Mouse (Mus musculus) kidney, postnatal 0 days (tissue): ENCODE measurements at regions not wholly inside any gene's neighbourhood (a gene's known extent, or its start where the extent isn't known, plus 50 kb on each side); places are given as distances from the start of the nearest gene placed in this dataset.

Experiments used
- ATAC-seq: fragments of 200-750 bp; cut with Nextera tagmentation; replicated peaks from 2 replicates; pipeline ENCODE4 v1.8.0; 2017; ENCODE audit warnings: low read depth, moderate number of reproducible peaks, moderate TSS enrichment, moderate library complexity; ENCODE audit not compliant: low FRiP score
- DNase-seq: peaks from one replicate; pipeline ENCODE4 v3.0.0-alpha.2; 2016; ENCODE audit warnings: low spot score
- H3K27ac ChIP-seq: fragments of 300-500 bp; sonication (generic); 2 replicates; pipeline ENCODE4 v1.5.1; 2014; ENCODE audit warnings: mild to moderate bottlenecking
- H3K27me3 ChIP-seq: fragments of 300-500 bp; sonication (generic); 2 replicates; pipeline ENCODE4 v1.6.1; 2014; ENCODE audit warnings: low read length, mixed read lengths; ENCODE audit not compliant: insufficient read depth
- H3K36me3 ChIP-seq: fragments of 300-500 bp; sonication (generic); 2 replicates; pipeline ENCODE4 v1.6.1; 2014; ENCODE audit warnings: low read length, mixed read lengths; ENCODE audit not compliant: insufficient read depth
- H3K4me1 ChIP-seq: fragments of 300-500 bp; sonication (generic); replicated peaks from 2 replicates; pipeline ENCODE4 v1.6.1; 2014; ENCODE audit warnings: antibody characterized with exemption, low read length, mixed read lengths; ENCODE audit not compliant: insufficient read depth
- H3K4me2 ChIP-seq: fragments of 300-500 bp; sonication (generic); 2 replicates; pipeline ENCODE4 v1.6.1; 2014; ENCODE audit warnings: mild to moderate bottlenecking, low read length, moderate library complexity, mixed read lengths
- H3K4me3 ChIP-seq: fragments of 300-500 bp; sonication (generic); replicated peaks from 2 replicates; pipeline ENCODE4 v1.5.1; 2014; ENCODE audit warnings: low read depth, low read length
- H3K9ac ChIP-seq: fragments of 300-500 bp; sonication (generic); 2 replicates; pipeline ENCODE4 v1.6.1; 2014; ENCODE audit warnings: low read depth, low read length
- H3K9me3 ChIP-seq: fragments of 300-500 bp; sonication (generic); replicated peaks from 2 replicates; pipeline ENCODE4 v1.6.1; 2016; ENCODE audit warnings: low read length, inconsistent platforms, mixed read lengths
- CTCF ChIP-seq: IDR thresholded peaks from 2 replicates; pipeline ENCODE4 v1.5.1; 2016; ENCODE audit warnings: antibody characterized with exemption, low read depth, mild to moderate bottlenecking, moderate library complexity
- WGBS: fragments of 180-500 bp; shearing (Covaris S2); extraction: QIAGEN DNeasy Blood & Tissue Kit; methylation state at CpG from one replicate; pipeline ENCODE4 v1.1.7; 2014; 5-methylcytosine and 5-hydroxymethylcytosine counted together

GRCm38 (mm10) chr11:71407043-71407442 lies 176.5 kb upstream of the Nlrp1b start:
- H3K27ac ChIP-seq = no peak overlapping the region
- WGBS = 78% methylated on average over 6 of the region's 6 CpGs
- H3K9ac ChIP-seq = no peak overlapping the region
- H3K4me1 ChIP-seq = no peaks in the 10 kb centered on the region
- DNase-seq (no peak), ATAC-seq (no peak)
- H3K27me3 ChIP-seq = no peaks in the 10 kb centered on the region
- no peak overlapping the region for H3K4me2 ChIP-seq
- H3K36me3 ChIP-seq = no peaks in the 10 kb centered on the region
- H3K4me3 ChIP-seq = no peak overlapping the region
- no peak for TF ChIP-seq CTCF
- H3K9me3 ChIP-seq = no peaks in the 10 kb centered on the region

- Histone ChIP-seq H3K9ac (no peak overlapping the region), H3K9me3 (no peaks in the 10 kb centered on the region), H3K4me3 (no peak overlapping the region), H3K27me3 (no peaks in the 10 kb centered on the region), H3K36me3 (no peaks in the 10 kb centered on the region), H3K27ac (no peak overlapping the region), H3K4me2 (no peak overlapping the region), H3K4me1 (no peaks in the 10 kb centered on the region)
- WGBS = 83% methylated on average over 6 of the region's 6 CpGs
- DNase-seq = no peak
- TF ChIP-seq CTCF = no peak
- no peak for ATAC-seq
Measured at GRCm38 (mm10) chr11:71409211-71409765, 178.8 kb upstream of the Nlrp1b start.

- no peak for TF ChIP-seq CTCF
Measured at GRCm38 (mm10) chr11:71410582-71410981, 180.0 kb upstream of the Nlrp1b start.

GRCm38 (mm10) chr11:71411958-71412357 lies 181.4 kb upstream of the Nlrp1b start:
- DNase-seq = no peak
- no peak for ATAC-seq
- Histone ChIP-seq H3K27me3 (no peaks in the 10 kb centered on the region), H3K9me3 (no peaks in the 10 kb centered on the region), H3K4me3 (no peak overlapping the region), H3K4me1 (no peaks in the 10 kb centered on the region), H3K27ac (no peak overlapping the region), H3K4me2 (no peak overlapping the region), H3K36me3 (no peaks in the 10 kb centered on the region), H3K9ac (no peak overlapping the region)
- no peak for TF ChIP-seq CTCF
- 58% methylated on average over 1 of the region's 1 CpGs for WGBS

More at GRCm38 (mm10) chr11:71410582-71410981, 180.0 kb upstream of the Nlrp1b start:
- Histone ChIP-seq H3K4me3 (no peak overlapping the region), H3K27ac (no peak overlapping the region), H3K4me2 (no peak overlapping the region), H3K9ac (no peak overlapping the region), H3K27me3 (no peaks in the 10 kb centered on the region), H3K9me3 (no peaks in the 10 kb centered on the region), H3K4me1 (no peaks in the 10 kb centered on the region), H3K36me3 (no peaks in the 10 kb centered on the region)
- 92% methylated on average over 3 of the region's 3 CpGs for WGBS
- DNase-seq (no peak), ATAC-seq (no peak)

- Histone ChIP-seq H3K4me2 (no peak overlapping the region), H3K4me3 (no peak overlapping the region), H3K9ac (no peak overlapping the region), H3K9me3 (no peaks in the 10 kb centered on the region), H3K27me3 (no peaks in the 10 kb centered on the region), H3K36me3 (no peaks in the 10 kb centered on the region), H3K4me1 (no peaks in the 10 kb centered on the region), H3K27ac (no peak overlapping the region)
- DNase-seq = no peak
- no peak for TF ChIP-seq CTCF
- ATAC-seq = no peak
- WGBS = 54% methylated on average over 9 of the region's 9 CpGs
Measured at GRCm38 (mm10) chr11:71414403-71415140, 184.0 kb upstream of the Nlrp1b start.

GRCm38 (mm10) chr11:71415451-71415850 lies 184.9 kb upstream of the Nlrp1b start:
- ATAC-seq (no peak), DNase-seq (no peak)

More at GRCm38 (mm10) chr11:71415451-71415850, 184.9 kb upstream of the Nlrp1b start:
- Histone ChIP-seq H3K27ac (no peak overlapping the region), H3K36me3 (no peaks in the 10 kb centered on the region), H3K9me3 (no peaks in the 10 kb centered on the region), H3K27me3 (no peaks in the 10 kb centered on the region), H3K4me3 (no peak overlapping the region), H3K9ac (no peak overlapping the region), H3K4me2 (no peak overlapping the region), H3K4me1 (no peaks in the 10 kb centered on the region)
- WGBS = 42% methylated on average over 3 of the region's 3 CpGs
- TF ChIP-seq CTCF = no peak
